Mouse (Mus musculus) mesoderm, embryonic 11.5 days (tissue): ENCODE results near the gene Cela3b.
"Not testable (repeated sequence)": the region's sequence is repeated elsewhere in the genome, so short reads cannot be mapped to it uniquely, and the experiment has no call there.

Experiments used
- DNase-seq: peaks from one replicate; pipeline ENCODE4 v3.0.0-alpha.2; 2012; ENCODE audit warnings: low read depth, low spot score

Gene Cela3b

DNA sequence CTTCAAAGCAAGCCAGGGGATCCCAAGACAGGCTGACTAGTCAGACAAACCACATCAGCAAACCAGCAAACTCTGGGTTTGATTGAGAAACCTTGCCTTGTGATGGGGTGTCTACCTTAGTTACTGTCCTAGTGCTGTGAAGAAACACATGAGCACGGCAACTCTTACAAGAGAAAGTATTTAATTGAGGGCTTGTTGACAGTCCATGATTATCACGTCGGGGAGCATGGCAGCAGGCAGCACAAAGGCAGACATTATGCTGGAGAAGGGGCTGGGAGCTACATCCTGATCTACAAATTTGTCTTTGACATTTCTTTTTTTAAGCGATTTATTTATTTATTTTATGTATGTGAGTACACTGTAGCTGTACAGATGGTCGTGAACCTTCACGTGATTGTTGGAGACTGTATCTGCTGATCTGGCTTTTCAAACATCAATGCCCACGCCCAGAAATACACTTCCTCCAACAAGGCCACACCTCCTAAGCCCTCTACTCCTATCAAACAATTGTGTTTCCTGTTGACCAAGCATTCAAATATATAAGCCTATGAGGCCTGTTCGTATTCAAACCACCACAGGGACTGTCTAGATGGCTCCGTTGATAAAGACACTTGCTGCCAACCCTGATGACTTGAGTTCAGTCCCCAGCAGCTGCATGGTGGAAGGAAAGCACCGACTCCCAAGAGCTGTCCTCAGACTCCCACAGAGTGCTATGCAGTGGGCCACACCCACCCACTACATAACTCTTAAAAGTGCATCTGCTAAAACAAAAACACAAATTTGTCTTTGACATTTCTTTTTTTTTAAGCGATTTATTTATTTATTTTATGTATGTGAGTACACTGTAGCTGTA, 12.4 kb downstream of the Cela3b start:
- DNase-seq, result no peak

- no peak for DNase-seq
Measured at GRCm38 (mm10) chr4:137414936-137415335, 15.4 kb downstream of the Cela3b start.

DNA sequence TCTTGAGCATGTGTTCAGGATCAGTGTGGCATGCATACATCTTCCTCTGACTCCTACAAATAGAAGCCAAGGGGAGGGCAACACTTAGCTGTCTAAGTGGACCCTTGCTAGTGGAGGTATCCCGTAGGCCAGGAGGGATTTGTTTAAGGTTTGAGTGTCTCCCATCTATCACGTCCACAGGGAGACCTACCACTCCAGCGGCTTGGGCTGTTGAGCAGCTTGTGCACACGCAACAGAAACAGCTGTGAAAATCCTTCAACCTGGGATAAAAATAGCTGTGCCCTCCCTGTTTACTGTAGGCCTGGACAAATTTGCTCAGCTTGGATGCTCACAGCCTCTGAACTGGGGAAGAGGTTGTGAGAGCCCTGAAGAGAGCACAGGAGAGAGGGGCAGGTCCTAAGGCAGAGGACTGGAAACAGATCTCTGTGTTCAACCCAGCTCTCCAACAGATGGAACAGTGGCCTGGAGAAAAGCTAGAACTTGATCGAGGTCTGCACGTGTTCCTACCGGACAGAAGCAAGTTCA, 18.1 kb downstream of the Cela3b start:
- DNase-seq, result not testable (repeated sequence)

DNA sequence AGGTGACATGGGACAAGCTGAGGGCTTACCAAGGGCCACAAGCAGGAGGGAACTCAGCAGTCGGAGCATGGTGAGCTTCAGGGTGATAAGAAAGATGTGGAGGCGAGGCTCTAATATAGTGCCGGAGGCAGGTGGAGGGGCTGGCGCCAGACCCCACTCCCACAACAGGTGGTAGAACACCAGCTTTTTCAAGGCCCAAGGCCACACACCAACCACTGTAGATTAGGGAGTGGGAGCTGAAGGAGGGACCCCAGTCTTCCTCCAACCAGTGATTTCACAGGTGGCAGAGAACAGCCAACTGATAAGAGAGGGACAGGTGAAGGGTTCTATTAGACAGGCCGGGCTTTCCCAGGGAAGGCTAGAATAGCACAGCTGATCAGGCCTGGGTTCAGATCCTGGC, 20.6 kb downstream of the Cela3b start, which contains the start of gene Cela3a:
Cela3a (minus strand) TSS at position 101 of the 400 bp plus-strand sequence.
- no peak for DNase-seq

DNA sequence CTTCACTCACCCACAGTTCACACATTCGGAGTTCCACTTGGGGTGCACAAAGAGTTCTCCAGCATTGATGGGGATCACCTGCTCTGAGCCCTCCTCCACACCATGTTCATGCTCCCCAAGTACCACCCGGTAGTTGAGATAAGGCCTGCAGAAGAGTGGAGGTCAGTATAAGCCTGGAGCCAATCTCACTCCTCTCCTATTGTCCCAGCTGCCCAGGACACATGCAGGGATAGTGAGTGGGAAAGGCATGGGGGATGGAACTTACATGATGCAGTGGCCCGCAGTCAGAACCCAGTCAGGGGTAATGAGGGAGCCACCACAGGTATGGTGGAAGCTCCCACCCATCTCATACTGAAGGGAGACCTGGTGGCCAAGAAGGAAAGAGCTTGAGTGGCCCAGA, 24.8 kb downstream of the Cela3b start:
- DNase-seq, result no peak

DNA sequence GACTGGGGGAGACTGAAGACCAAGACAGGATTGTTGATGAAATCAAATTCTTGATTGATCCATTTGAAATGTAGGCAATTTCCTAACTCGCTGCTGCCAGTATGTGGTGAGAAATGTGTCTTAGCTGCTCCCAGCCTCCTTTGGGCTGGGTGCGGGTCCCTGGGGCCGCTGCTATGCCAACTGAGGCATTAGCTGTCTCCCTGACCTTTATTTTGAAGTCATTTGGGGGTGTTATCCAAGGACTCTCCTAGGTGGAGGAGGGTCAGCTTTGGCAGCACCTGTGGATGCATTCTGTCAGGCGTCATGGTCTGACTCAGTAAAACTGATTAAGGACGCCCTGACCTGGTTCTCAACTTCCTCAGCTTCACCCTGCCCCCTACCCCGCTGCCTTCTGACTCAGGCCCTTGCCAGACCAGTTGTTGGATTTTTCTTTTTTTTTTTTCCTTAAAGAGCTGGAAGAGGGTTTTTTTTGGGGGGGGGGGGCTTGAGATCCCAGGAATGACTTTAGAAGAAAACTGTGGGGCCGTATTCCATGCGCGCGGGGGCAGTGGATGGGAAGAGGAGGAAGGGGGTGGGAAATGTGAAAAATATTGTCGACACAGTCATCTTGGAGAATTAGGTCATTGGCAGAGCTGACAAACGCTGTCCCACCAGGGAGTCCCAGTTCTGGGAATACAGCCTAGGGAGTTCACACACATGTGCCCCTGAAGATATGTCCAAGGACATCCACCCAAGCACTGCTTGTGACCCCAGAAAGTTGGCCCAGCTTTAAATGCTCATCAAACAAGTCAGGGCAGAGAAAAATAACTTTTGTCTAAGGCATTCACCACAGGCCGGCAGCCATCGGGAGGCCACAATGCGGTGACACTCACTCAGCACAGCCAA, 33.5 kb downstream of the Cela3b start:
- no peak for DNase-seq

GRCm38 (mm10) chr4:137393378-137394135, 36.8 kb downstream of the Cela3b start:
- DNase-seq, result no peak

GRCm38 (mm10) chr4:137392874-137393273, 37.5 kb downstream of the Cela3b start:
- no peak for DNase-seq

- DNase-seq, result no peak
Measured at GRCm38 (mm10) chr4:137391287-137391686, 39.1 kb downstream of the Cela3b start.

DNA sequence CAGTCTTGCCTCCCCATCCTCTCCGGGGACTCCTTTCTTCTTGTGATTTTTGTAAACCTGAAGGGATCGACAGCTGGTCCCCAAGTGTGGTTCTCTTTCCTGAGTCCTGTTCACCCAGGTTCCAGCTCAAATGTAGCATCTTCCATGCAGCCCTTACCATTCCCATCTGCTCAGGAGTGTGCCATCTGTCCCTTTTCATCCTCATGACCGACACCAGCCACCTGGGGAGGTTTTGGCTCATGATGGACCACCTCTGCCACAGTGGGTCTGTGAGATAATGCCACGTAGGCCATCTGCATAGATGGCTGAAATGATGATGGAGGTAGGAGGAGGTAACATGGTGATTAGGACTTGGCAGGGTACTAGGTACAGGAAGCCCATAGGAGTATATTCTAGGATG, 40.1 kb downstream of the Cela3b start:
- no peak for DNase-seq

GRCm38 (mm10) chr4:137388983-137389382, 41.4 kb downstream of the Cela3b start:
- DNase-seq, result no peak

DNA sequence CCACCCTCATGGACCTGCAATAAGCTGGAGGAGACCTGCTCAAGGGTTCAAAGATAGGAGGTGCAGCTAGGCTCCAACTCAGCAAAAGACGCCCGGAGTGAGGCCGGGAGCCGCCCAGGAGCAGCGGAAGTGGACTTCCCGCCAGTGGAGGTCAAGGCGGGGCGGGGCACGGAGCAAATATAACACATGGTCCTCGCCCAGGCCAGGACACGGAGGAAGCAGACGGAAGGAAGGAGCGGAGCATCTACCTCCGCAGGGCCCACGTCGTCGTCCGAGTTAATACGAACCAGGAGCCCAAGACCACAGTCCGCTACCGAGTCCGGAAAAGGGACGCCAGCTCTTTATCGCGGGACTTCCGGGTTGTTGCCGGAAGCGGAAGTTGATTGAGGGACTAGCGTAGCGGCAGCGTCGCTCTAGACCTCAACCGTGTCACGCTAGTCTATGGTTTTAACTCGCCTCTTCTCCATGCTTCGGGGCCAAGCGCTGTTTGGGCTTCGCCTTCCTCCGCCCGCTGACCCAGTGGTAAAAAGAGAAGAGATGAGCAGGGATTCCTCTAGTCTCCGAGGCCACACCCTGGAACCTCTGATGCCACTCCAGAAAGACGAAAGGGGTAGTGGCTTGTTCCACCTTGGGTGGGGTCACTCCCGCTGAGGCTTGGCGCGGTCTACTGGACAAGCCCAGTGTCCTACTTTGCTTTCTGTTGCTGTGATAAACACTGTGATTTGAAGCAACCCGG, 42.1 kb downstream of the Cela3b start:
- DNase-seq, result peak; percentile 88

- DNase-seq, result no peak
Measured at GRCm38 (mm10) chr4:137387482-137388058, 42.8 kb downstream of the Cela3b start.

- no peak for DNase-seq
Measured at GRCm38 (mm10) chr4:137380702-137381605, 49.4 kb downstream of the Cela3b start.

GRCm38 (mm10) chr4:137379713-137380255, 50.6 kb downstream of the Cela3b start:
- no peak for DNase-seq

DNA sequence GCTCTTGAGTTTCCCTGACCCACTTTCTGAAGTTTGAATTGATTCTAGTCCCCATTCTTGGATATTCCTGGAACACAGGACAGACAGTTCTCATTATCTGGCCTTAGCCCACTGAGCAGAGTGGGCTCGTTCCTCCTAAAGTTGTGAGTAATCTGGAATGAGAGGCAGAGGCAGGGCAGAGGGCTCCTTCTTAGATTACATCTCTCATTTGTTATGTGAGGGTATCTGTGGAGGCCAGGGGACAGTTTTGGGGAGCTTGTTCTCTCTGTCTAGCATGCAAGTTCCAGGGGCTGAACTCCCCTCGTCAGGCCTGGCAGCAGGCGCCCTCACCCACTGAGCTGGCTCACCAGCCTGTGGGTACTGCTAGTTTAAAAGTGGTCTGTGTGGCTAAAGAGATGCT, 51.3 kb downstream of the Cela3b start:
- DNase-seq, result no peak

- no peak for DNase-seq
Measured at GRCm38 (mm10) chr4:137377526-137378304, 52.6 kb downstream of the Cela3b start.

- no peak for DNase-seq
Measured at GRCm38 (mm10) chr4:137376778-137377177, 53.6 kb downstream of the Cela3b start.
